Mouse (Mus musculus) layer of hippocampus, adult 2 months (tissue): ENCODE data around the gene Lrrc66. TPM values are rescaled to one million over a fixed set of nuclear protein-coding genes. Genes with fewer than 3 reads are reported as not detected.

Experiments
- DNase-seq, 2 experiments: peaks; one replicate each; pipeline ENCODE4 v3.0.0; 2022; ENCODE audit warnings: low spot score in 2 of 2
- H3K27ac ChIP-seq: fragments of 200-600 bp; 2 replicates; pipeline ENCODE4 v1.8.1; 2022
- H3K4me3 ChIP-seq: fragments of 200-600 bp; 2 replicates; pipeline ENCODE4 v1.8.1; 2022; ENCODE audit warnings: mild to moderate bottlenecking
- CTCF ChIP-seq: fragments of 200-600 bp; conservative IDR thresholded peaks from 2 replicates; pipeline ENCODE4 v1.8.1; 2022; ENCODE audit warnings: antibody characterized with exemption, mild to moderate bottlenecking, moderate library complexity
- total RNA-seq, 2 experiments: library from RNA; stranded (reverse); gene quantifications; 2 replicates each; pipeline ENCODE4 v1.2.3; 2021

Lrrc66 gene
- total RNA-seq, 2 experiments from 2014 or later: not detected

DNA sequence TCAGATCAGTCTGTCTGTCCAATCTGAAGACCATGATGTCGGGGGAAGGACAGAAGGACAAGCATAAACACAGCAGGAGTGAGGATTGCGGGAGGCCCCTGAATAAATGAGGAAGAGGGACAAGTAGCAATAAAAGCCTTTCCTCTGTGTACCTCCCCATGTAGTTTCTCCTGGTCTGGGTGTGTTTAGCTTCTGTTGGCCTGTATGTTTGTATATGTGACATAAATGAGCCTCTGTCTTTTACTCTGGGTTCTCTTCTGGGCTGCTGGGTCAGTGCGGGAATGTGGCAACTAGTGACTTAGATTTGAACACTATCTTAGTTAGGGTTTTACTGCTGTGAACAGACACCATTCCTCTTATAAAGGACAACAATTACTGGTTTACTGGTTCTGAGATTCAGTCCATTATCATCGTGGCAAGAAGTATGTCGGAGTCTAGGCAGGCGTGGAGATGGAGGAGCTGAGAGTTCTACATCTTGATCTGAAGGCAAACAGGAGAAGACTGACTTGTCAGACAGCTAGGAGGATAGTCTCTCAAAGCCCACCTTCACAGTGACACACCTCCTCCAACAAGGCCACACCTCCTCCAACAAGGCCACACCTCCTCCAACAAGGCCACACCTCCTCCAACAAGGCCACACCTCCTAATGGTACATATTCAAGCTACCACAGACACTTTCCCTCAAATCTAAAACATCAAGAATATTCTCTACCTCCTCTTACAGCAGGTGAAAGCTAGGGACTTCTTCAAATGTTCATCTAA lies 60.8 kb downstream of the Lrrc66 start:
- TF ChIP-seq CTCF: no peak
- H3K4me3 ChIP-seq: no peak overlapping the region
- H3K27ac ChIP-seq: no peak overlapping the region
- no peak for DNase-seq

DNA sequence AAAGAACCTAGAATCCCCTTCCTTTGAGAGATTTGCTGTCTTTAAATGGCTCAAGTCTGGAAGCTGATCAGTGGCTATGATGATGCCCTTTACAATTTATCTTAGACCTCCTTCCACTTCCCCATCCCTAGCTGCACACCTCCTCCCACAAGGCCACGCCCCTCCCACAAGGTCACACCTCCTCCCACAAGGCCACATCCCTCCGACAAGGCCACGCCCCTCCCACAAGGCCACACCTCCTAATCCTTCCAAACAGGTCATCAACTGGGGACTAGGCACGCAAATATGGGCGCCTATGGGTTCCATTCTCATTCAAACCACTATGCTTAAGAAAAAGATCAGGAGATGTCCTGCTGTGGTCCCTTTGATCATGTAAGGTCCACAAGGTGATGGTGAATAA lies 63.1 kb downstream of the Lrrc66 start:
- Histone ChIP-seq H3K4me3 (no peak overlapping the region), H3K27ac (no peak overlapping the region)
- no peak for DNase-seq
- TF ChIP-seq CTCF: no peak

DNA sequence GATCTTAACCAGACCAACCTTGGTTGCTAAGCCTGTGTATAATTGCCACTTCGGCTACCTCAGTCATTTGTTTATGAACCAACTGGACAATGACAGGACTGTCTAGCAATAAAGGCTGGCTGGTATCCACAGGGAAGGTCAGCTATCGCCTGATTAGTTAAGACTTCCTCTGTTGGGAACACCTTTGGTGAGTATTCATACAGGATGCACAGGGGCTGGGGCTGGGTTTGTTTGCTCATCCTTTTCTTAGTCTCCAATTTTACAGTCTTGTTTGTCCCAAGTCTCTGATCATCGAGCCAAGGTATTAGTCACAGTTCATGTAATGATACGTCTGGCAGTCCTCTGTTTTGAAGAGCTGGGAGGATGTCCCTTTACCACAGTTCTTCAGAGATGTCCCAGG lies 65.4 kb downstream of the Lrrc66 start:
- no peak overlapping the region for H3K4me3 ChIP-seq
- DNase-seq: no peak
- no peak overlapping the region for H3K27ac ChIP-seq
- no peak for TF ChIP-seq CTCF

DNA sequence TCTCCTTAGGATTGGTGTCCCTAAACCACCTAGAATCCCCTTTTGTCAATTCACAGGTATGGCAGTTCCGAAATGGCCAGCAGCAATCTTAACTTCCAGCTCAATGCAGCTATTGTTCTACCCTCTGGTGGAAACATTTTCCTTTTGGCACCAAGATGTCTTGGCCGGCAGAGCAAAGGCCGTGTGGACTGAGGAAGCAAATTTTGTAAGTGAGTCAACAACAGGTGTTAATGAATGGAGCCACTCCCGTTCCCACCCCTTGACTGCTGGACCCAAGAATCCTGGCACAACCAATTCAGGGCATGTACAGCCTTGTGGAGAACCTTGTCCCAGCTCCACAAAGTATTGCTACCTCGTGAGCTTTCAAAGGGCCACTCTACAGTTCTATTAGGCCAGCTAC lies 66.2 kb downstream of the Lrrc66 start:
- H3K27ac ChIP-seq: no peak overlapping the region
- TF ChIP-seq CTCF: no peak
- no peak overlapping the region for H3K4me3 ChIP-seq
- no peak for DNase-seq

DNA sequence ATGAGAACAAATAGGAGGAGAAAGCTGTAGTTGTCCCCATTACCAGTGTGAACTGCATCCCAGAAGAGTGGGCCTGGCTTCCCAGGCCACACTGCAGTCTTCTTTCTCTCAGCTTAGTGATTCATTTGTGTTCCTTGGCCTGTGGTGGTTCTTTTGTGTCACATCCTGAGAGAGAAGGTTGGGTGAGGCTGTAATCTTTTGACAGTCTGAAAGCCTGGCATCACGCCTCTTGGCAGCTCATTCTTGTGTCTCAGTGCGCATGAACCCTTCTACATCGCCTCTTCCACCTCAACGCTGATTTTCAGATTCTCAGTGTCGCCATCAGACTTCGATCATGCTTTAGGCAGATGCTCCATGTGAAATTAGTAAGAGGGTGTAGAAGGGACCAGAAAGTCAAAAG lies 68.3 kb downstream of the Lrrc66 start:
- no peak overlapping the region for H3K27ac ChIP-seq
- no peak overlapping the region for H3K4me3 ChIP-seq
- no peak for TF ChIP-seq CTCF
- DNase-seq: no peak

DNA sequence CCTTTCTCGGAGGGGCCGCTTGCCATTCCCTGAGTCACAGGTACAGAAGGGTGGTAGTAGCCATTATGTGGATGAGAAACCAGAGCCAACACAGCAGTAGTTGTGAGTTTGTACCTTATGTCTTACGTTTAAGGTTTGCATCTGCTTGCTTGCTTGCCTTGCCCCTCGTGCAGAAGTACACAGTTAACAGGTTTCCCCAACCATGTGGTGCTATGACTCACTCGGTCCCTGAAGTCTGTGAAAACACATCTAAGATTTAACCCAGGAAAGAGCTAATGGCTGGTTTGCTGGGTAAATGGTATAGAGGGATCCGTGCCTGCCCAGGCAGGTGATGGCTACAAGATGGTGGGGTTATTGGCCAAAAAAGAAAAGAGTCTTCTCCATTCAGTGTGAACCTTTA lies 73.6 kb downstream of the Lrrc66 start:
- no peak overlapping the region for H3K4me3 ChIP-seq
- no peak for DNase-seq
- no peak for TF ChIP-seq CTCF
- H3K27ac ChIP-seq: no peak overlapping the region

DNA sequence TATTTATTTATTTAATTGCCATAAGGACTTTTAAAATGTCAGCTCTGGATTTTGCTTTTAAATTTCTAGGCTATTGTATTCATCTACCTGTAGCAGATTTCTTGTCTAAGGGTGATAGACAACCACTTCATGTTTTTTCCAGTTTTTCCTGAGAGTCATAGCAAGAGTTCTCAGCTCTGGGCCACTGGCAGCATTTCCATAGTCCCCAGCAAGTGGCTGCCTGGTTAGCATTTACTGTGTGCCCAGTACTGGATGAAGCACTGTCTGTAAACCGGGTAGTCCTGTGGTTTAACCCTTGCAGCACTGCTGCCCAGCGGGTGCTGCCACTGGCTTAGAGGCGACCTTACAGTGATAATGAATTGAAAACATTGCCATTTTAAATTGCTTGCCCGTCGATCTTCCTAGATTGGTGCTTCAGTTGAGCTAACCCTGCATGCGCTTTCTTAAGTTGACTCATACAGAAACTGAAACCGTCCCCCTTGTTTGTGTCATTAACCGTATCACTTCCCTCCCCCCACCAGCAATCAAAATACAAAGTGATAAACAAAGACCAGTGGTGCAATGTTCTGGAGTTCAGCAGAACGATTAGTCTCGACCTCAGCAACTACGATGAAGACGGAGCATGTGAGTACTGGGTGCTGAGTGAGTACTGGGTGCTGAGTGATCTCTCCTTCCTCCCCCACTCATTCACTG lies 75.4 kb downstream of the Lrrc66 start:
- DNase-seq: no peak
- TF ChIP-seq CTCF: no peak
- no peak overlapping the region for H3K27ac ChIP-seq
- H3K4me3 ChIP-seq: no peak overlapping the region

Other genes starting within 250 kb of the Lrrc66 start
- gene Cwh43, start 226.5 kb downstream of the Lrrc66 start, total RNA-seq: under 1 TPM; 0.56 to 0.86 TPM
- 100 to 1,000 TPM; 124 to 132 TPM for gene Dcun1d4, start 151.5 kb downstream of the Lrrc66 start, total RNA-seq
- gene Sgcb, start 15.3 kb upstream of the Lrrc66 start, total RNA-seq: 10 to 100 TPM; 48.7 to 50.2 TPM
- 1 to 10 TPM in 1 of 2 experiments, under 1 TPM in 1; 0.79 to 1.0 TPM for gene Spata18, start 18.9 kb upstream of the Lrrc66 start, total RNA-seq